Mouse (Mus musculus) forebrain, embryonic 16.5 days (tissue): ENCODE results near the gene Abcf1. TPM values are rescaled to one million over a fixed set of nuclear protein-coding genes. Genes with fewer than 3 reads are reported as not detected.
"Not testable (repeated sequence)": the region's sequence is repeated elsewhere in the genome, so short reads cannot be mapped to it uniquely, and the experiment has no call there.

Experiments used
- ATAC-seq: fragments of 200-750 bp; cut with Nextera tagmentation; 2 replicates; pipeline ENCODE4 v1.8.0; 2017; ENCODE audit warnings: mild to moderate bottlenecking, moderate library complexity
- H3K27ac ChIP-seq: fragments of 300-500 bp; sonication (generic); 2 replicates; pipeline ENCODE4 v1.5.1; 2014; ENCODE audit warnings: low read length, control low read depth
- H3K27me3 ChIP-seq: fragments of 300-500 bp; sonication (generic); replicated peaks from 2 replicates; pipeline ENCODE4 v1.6.1; 2014; ENCODE audit warnings: low read length; ENCODE audit not compliant: control insufficient read depth, insufficient read depth
- H3K36me3 ChIP-seq: fragments of 300-500 bp; sonication (generic); 2 replicates; pipeline ENCODE4 v1.6.1; 2014; ENCODE audit not compliant: control insufficient read depth, insufficient read depth
- H3K4me1 ChIP-seq: fragments of 300-500 bp; sonication (generic); replicated peaks from 2 replicates; pipeline ENCODE4 v1.6.1; 2014; ENCODE audit warnings: low read length; ENCODE audit not compliant: control insufficient read depth, insufficient read depth
- H3K4me2 ChIP-seq: fragments of 300-500 bp; sonication (generic); 2 replicates; pipeline ENCODE4 v1.6.1; 2014; ENCODE audit warnings: mild to moderate bottlenecking, low read length, control low read depth
- H3K4me3 ChIP-seq: fragments of 300-500 bp; sonication (generic); replicated peaks from 2 replicates; pipeline ENCODE4 v1.5.1; 2014; ENCODE audit warnings: mild to moderate bottlenecking, low read length, control low read depth
- H3K9ac ChIP-seq: fragments of 300-500 bp; sonication (generic); replicated peaks from 2 replicates; pipeline ENCODE4 v1.6.1; 2014; ENCODE audit warnings: low read depth, low read length, control low read depth
- H3K9me3 ChIP-seq: fragments of 300-500 bp; sonication (generic); 2 replicates; pipeline ENCODE4 v1.6.1; 2016; ENCODE audit warnings: low read length; ENCODE audit not compliant: control insufficient read depth
- WGBS: fragments of 180-500 bp; shearing (Covaris S2); extraction: QIAGEN DNeasy Blood & Tissue Kit; methylation state at CpG from one replicate; pipeline ENCODE4 v1.1.7; 2014; 5-methylcytosine and 5-hydroxymethylcytosine counted together
- polyA plus RNA-seq: library from polyadenylated mRNA; unstranded; fragments of >200 nt; fragmentation: Nextera tagmentation; extraction: Ambion mirVana; gene quantifications from 2 replicates; pipeline ENCODE4 v1.2.1, GENCODE M21; 2015

Abcf1 gene
- polyA plus RNA-seq: 88.3 and 89.6 TPM in 2 replicates

DNA sequence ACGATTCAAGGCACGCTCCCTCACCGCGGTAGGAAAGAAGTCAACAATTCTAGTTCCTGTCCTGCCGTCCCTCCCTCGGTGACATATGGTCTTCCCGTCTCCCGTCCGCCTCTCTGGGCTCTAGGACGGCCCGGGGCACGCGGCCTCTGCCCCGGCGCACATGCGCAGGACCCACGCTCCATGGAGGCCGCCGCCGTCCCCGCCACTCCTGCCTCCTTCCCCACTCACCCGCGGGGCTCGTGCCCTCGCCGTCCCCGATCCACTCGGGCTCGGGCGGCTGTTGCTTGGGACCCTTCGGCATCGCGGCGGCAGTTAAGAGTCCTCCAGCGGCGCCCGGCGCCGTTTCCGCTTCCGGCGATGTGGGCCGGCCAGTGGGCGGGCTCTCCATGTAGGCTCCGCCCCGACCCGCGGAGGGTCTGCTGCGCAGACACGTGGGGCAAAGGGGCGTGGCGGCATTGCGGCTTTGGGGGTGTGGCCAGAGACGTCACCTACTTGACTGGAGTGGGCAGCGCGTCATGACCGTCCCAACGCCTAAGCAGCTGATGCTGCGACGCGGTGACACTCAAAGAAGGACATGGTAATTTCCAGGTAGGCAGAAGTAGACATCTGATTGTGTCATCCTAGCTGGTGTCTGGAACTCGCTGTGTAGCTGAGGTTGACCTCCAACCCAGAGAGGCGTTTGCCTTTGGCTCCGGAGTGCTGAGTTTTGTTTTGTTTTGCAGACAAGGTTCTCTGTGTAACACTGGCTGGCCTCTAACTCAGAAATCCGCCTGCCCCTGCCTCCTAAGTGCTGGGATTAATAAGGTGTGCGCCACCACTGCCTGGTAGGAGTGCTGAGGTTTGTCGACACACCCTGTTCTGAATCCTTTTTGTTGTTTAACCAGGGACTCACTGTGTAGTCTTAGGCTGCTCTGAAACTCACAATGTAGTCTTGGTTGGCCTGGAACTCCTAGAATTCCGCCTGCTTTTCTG, at the start of gene Abcf1:
Gene Abcf1, minus strand, starts transcription at position 344 of the 972 bp plus-strand sequence.
- H3K9me3 ChIP-seq: no peaks in the 10 kb centered on the region
- peak; percentile 95 for ATAC-seq
- WGBS: under 1% methylated on average over 66 of the region's 68 CpGs

DNA sequence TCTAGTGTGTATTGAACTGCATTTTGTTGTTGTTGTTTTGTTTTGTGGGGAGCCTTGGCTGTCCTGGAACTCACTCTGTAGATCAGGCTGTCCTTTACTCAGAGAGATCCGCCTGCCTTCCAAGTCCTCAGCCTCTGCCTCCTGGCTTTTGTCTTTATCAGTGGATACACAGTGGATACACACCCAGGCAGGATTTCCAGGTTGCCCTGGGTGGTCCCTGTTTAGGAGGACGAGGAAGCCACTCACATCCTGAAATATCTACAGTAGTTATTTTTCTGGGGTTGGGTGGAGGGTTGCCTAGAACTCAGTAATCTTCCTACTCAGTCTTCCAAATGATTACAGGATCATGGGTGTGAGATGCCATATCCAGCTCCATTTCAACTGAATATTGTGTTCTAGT, 49.4 kb upstream of the Abcf1 start:
- Histone ChIP-seq H3K4me3 (no peak overlapping the region), H3K4me1 (no peaks in the 10 kb centered on the region), H3K9ac (no peak overlapping the region), H3K27ac (no peak overlapping the region), H3K9me3 (no peaks in the 10 kb centered on the region), H3K4me2 (no peak overlapping the region), H3K36me3 (peaks cover 11% of the 10 kb centered on the region), H3K27me3 (no peaks in the 10 kb centered on the region)
- WGBS: 71% methylated on average over 2 of the region's 2 CpGs
- ATAC-seq: no peak

More for the DNA sequence above, at the start of gene Abcf1:
- no peaks in the 10 kb centered on the region for H3K27me3 ChIP-seq
- H3K9ac ChIP-seq: peak within 1 kb of the TSS; percentile 83
- H3K36me3 ChIP-seq: peaks cover 5% of the 10 kb centered on the region
- peaks cover 16% of the 10 kb centered on the region for H3K4me1 ChIP-seq
- peak within 1 kb of the TSS; percentile 89 for H3K4me2 ChIP-seq
- peak within 1 kb of the TSS; percentile 68 for H3K27ac ChIP-seq
- H3K4me3 ChIP-seq: peak within 1 kb of the TSS; percentile 90

DNA sequence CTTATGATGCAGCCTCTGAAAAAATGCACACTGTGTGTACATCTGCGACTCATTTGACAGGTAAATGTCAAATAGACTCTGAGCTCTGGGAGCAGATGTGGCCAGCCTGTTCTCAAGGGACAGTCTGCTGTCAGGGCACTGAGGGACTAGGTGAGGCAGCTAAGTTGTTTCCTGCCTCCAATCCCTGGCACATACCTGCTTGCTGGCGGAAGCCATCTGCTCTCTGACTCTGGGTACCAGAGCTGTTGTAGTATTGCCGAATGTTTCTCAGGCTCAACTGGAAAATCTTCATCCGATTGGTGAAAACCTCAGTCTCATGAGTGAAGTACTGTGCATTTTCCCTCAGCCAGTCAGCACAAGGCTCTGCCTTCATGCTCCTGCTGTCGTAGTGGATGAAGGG, 47.5 kb upstream of the Abcf1 start:
- Histone ChIP-seq H3K4me2 (no peak overlapping the region), H3K4me3 (no peak overlapping the region), H3K4me1 (no peaks in the 10 kb centered on the region), H3K9me3 (no peaks in the 10 kb centered on the region), H3K27me3 (no peaks in the 10 kb centered on the region), H3K9ac (no peak overlapping the region), H3K36me3 (peaks cover 11% of the 10 kb centered on the region), H3K27ac (no peak overlapping the region)
- ATAC-seq: no peak
- 93% methylated on average over 5 of the region's 5 CpGs for WGBS

DNA sequence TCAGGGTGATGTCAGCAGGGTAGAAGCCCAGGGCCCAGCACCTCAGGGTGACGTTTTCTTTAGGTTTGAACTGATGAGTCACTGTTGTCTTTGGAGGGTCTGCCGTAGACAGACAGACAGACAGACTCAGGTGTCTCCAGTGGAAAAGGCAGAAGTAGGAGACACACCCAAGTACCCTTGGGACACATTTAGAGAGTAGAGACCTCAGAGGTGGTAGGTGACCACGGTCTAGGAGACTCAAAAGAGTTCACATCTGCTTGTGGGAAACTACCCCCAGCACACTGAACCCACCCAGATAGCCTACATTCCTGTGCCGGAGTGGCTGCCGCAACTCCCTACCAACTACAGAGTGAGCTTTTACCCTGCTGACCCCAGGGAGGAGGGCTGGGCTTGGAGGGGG, 45.4 kb upstream of the Abcf1 start:
- no peak overlapping the region for H3K27ac ChIP-seq
- no peak overlapping the region for H3K9ac ChIP-seq
- no peak overlapping the region for H3K4me3 ChIP-seq
- no peak for ATAC-seq
- H3K4me1 ChIP-seq: no peaks in the 10 kb centered on the region
- H3K36me3 ChIP-seq: peaks cover 11% of the 10 kb centered on the region
- H3K27me3 ChIP-seq: no peaks in the 10 kb centered on the region
- WGBS: 99% methylated on average over 5 of the region's 5 CpGs
- no peaks in the 10 kb centered on the region for H3K9me3 ChIP-seq
- no peak overlapping the region for H3K4me2 ChIP-seq

DNA sequence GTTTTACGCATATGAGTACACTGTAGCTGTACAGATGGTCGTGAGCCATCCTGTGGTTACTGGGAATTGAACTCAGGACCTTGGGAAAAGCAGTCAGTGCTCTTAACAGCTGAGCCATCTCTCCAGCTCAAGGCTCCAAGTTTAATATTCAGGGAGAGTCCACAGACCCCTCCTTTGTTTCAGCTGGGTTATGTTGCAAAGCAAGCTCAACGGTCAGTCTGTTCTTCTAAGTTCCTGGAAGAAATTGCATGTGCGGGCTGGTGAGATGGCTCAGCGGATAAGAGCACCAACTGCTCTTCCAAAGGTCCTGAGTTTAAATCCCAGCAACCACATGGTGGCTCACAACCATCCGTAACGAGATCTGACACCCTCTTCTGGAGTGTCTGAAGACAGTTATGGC, 34.8 kb upstream of the Abcf1 start:
- not testable (repeated sequence) for H3K27ac ChIP-seq, H3K9me3 ChIP-seq, H3K4me2 ChIP-seq, H3K4me1 ChIP-seq, H3K4me3 ChIP-seq, H3K27me3 ChIP-seq, ATAC-seq, H3K9ac ChIP-seq, H3K36me3 ChIP-seq
- 94% methylated on average over 7 of the region's 7 CpGs for WGBS

DNA sequence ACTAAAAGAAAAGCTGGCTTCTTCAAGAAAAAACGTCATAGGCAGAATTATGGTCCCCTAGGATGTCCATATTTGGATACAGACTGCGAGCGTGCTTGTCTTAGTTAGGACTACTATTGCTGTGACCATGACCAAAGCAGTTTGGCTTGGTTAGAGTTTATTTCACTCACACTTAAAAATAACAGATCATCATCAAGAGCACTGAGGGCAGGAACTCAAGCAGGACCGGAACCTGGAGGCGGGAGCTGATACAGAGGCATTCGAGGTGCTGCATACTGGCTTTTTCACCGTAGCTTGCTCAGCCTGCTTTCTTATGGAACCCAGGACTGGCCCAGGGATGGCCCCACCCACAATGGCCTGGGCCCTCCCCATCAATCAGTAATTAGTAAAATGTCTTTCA, 33.8 kb upstream of the Abcf1 start:
- WGBS: 93% methylated on average over 7 of the region's 7 CpGs
- H3K27ac ChIP-seq: no peak overlapping the region
- H3K9ac ChIP-seq: no peak overlapping the region
- H3K27me3 ChIP-seq: no peaks in the 10 kb centered on the region
- H3K4me1 ChIP-seq: no peaks in the 10 kb centered on the region
- H3K36me3 ChIP-seq: no peaks in the 10 kb centered on the region
- no peak for ATAC-seq
- no peak overlapping the region for H3K4me2 ChIP-seq
- H3K4me3 ChIP-seq: no peak overlapping the region
- 0 out of 2 replicates have a peak, but pooled peaks cover 2% of the 10 kb centered on the region for H3K9me3 ChIP-seq

DNA sequence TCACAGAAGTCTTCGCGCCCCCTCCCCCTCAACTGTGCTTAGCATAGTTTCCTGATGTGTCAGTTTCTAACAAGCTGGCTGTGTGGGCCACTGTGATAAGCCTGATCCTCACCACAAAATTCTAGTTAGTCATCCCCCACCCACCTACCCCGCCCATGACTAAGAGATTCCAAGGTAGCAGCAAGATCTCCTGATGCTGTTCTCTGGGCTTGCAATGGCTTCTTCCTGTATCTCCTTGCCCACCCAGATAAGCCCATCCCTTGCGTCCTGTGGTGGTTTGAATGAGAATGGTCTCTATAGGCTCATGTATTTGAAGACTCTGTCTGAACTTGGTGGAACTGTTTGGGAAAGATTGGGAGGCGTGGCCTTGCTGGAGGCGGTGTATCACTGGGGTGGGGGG, 32.4 kb upstream of the Abcf1 start:
- no peak for ATAC-seq
- H3K27me3 ChIP-seq: no peaks in the 10 kb centered on the region
- no peak overlapping the region for H3K9ac ChIP-seq
- 98% methylated on average over 6 of the region's 6 CpGs for WGBS
- no peak overlapping the region for H3K4me3 ChIP-seq
- H3K36me3 ChIP-seq: no peaks in the 10 kb centered on the region
- H3K27ac ChIP-seq: no peak overlapping the region
- H3K4me1 ChIP-seq: peaks cover 7% of the 10 kb centered on the region
- 0 out of 2 replicates have a peak, but pooled peaks cover 2% of the 10 kb centered on the region for H3K9me3 ChIP-seq
- H3K4me2 ChIP-seq: no peak overlapping the region

DNA sequence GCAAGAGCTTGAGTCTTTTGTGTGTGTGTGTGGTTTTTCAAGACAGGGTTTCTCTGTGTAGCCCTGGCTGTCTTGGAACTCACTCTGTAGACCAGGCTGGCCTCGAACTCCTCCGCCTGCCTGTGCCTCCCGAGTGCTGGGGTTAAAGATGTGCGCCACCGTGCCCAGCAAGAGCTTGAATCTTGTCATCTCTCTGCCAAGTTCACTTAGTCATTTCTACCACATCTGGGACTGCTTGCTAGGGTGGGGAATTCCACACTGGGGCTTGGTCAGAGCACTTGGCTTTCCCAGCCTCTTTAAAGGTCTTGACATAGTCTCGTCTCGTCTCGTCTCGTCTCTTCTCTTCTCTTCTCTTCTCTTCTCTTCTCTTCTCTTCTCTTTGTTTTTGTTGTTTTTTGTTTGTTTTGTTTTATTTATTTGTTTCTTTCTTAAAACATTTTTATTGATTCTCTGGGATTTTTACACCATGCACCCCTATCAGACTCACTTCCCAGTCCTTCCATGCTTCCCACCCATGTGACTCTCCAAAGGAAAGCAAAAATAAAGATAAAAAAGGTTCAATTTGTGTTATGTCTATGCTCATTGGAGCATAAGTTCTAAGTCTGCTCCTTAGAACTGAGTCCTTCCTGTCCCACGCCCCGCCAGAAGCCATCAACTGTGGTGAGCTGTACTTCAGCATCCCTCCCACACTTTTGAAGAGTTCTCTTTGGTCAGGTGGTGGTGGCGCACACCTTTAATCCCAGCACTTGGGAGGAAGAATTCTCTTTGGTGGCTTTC, 31.7 kb upstream of the Abcf1 start:
- no peak overlapping the region for H3K4me3 ChIP-seq
- WGBS: 95% methylated on average over 12 of the region's 12 CpGs
- no peaks in the 10 kb centered on the region for H3K36me3 ChIP-seq
- H3K4me2 ChIP-seq: no peak overlapping the region
- H3K27ac ChIP-seq: no peak overlapping the region
- peaks cover 11% of the 10 kb centered on the region for H3K4me1 ChIP-seq
- ATAC-seq: no peak
- H3K9ac ChIP-seq: no peak overlapping the region
- H3K9me3 ChIP-seq: no peaks in the 10 kb centered on the region
- H3K27me3 ChIP-seq: no peaks in the 10 kb centered on the region

DNA sequence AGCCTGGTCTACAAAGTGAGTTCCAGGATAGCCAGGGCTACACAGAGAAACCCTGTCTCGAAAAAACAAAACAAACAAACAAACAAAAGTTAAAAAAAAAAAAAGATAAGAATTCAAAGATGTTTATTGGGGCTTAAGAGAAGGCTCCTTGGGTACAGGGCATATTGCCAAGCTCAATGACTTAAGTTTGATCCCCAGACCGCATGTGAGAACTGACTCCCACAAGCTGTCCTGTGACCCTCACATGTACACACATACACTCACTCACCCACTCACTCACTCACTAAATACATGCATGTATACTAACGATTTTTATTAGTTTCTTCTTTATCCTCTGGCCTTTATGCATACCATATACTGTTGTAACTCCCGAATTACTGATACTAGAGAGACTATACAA, 30.8 kb upstream of the Abcf1 start:
- peaks cover 21% of the 10 kb centered on the region for H3K4me1 ChIP-seq
- H3K9ac ChIP-seq: no peak overlapping the region
- H3K27ac ChIP-seq: no peak overlapping the region
- ATAC-seq: no peak
- no peaks in the 10 kb centered on the region for H3K27me3 ChIP-seq
- 87% methylated on average over 4 of the region's 4 CpGs for WGBS
- no peaks in the 10 kb centered on the region for H3K9me3 ChIP-seq
- no peak overlapping the region for H3K4me2 ChIP-seq
- H3K4me3 ChIP-seq: no peak overlapping the region
- no peaks in the 10 kb centered on the region for H3K36me3 ChIP-seq
